Mouse (Mus musculus): ENCODE results near the gene Csnk1d.
A peak's percentile ranks its signal among the peaks of the same experiment; 100 is the strongest.

Gene Csnk1d

DNA sequence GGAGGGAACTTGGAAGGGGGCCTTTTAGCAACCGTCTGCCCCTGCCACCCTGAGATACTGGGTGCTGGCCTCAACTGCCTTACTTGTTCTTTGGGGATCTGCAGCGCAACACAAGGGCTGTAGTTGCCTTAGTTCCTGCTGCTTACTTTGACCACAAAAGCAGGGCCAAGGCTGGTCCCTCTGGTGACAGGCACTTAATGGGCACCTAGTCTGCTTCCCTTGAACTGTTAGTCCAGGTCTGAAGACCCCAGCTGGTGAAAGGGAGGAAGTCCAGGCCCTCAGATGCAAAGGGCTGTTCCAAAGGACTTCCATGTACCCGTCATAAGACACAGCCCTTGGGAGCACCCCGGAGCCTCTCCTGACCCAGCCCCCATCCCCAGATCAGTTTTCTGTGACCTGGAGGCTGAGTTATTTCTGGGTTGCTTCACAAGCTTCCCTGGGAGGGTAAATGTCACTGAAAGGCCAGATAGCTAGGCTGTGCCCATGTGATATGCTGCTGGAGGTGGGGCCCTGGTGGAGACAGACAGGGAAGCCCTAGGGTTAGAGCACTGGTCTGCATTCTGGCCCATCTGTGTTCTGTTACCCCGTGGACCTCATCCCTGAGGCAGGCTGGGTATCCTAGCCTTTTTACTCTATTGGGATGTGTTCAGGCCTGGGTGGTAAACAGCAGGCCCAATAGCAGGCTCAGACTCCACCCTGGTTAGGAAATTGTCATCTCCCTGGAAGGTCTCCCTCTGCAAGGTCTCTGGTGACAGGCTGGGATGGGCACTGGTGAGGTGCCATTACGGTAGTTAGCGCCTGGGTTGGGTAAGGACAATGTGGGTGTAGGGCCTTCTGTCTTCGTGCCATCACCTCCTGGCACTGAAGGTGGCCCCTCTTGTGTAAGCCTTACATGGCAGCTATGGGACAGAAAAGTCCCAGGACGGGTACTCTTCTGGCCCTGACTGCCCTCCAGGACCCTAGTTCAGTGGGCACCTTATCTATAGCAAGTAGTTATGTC lies 39.1 kb downstream of the Csnk1d start:
- no peak for DNase-seq

DNA sequence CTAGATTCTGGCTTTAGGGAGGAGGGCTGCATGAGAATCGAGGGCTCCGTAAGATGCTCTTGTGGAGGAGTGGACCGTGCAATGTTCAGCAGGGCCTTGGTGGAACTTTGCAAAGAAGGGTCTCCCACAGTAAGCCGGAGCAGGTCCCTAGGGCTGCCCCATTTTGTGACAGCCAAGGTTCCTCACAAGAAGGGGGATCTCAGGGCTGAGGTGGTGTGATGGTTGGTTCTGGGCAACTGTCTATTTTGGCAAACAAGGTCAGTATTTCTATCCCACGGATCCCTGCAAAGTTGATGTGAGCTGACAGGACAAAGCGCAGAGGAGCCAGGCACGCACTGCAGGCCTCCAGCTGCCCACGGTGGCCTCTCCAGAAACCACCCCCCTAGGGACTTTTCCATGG lies 39.9 kb downstream of the Csnk1d start:
- DNase-seq: peak; percentile 36

DNA sequence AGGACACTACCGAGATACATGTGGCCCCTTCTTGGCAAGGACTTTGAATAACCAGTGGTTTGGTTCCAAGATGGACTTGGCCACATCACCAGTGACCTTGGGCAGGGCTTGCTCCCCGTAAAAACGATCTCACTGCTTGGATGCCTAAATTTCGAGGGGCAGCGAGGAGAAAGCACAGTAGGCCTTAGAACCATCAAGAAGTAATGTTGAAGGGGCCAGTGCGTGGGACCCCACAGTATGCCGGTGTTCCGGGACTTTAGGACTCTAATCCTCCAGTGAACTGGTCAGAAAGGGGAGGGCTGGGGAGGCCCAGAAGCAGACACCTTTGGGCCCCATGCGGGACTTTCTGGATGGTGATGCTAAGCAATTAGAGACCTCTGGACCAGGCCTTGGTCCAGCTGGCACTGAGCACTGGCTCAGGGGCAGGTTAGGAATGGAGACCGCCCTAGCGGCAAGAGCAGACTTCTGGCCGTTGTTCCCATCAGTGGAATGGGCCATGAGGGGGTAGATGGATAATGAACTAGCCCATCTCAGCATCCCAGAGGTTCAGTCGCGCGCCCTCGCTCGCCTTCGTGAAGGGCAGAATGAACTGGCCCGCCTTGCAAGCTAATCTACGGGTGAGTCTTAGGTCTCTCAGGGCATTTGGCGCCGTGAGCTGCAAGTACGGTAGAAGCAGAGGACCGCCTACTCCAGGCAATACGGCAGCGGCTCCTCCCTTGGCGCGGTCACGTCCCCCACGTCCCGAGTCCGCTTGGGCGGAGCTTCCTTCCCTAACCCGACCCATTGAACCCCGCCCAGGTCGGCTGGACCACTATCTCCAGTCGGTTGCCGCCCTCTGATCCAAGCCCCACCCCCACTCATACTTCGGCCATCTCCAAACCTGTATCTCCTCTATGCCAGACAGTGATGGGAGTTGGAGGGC lies 40.6 kb downstream of the Csnk1d start:
- DNase-seq: peak; percentile 90

DNA sequence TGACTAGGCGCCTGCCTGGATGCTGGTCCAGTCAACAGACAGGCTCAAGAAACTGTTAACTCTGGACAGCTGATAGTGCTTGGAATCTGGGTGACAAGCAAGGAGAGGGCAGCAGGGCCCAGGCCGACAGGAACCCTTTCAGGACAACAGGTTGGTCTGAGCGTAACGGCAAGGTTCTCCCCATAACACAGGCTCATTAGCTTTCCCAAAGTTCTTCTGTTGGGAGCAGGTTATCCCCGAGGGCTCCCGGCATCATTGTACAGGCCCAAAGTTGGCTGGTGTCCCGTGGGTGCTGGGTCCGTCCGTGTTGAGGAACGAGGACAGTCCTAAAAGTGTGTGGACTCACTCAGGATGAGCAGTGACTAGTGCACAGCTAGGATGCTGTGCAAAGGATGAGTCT lies 41.3 kb downstream of the Csnk1d start:
- no peak for DNase-seq

DNA sequence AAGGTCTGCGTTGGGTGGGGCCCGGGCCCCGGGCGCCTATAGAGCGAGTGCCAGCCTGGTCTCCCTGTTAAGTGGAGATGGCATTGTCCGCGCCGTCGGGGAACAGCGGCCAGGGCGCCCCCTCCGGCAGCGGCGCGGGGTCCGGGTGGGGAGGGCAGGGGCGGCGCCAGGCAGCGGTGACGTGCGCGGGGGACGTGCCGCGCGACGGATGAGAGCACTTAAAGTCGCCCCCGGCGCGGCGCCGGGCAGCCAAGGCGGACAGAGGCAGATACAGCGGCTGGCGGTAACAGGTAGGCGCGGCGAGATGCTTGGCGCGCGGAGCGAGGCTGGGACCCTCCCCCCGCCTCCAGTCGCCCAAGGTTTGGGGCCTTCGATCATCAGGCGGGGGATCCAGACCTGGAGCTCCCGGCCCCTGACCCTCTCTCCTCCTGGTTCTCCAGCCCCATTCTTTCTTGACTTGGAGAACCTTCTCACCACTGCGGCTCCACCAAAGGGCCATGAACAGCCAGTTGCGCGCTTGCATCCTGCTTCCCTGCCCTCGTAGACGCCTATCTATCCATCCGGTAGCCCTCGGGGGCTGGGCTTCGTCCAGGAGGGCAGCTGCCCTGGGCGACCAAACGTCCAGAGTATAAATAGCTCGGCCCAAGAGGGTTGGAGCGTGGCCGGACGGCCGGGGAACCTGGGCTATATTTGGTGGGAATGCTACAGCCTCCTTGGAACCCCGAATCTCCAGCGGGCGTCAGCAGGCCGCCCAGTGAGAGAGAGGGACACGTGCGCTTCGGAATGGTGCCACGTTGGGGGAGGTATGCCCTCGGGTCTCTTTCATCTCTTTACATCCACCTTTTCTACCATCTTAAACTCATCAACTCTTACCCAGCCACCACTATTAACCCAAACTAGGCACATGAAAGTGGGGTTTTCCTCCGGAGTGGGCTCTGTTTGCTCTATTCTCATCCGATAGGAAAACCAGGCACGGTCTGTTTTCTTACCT lies 42.0 kb downstream of the Csnk1d start:
- DNase-seq: no peak

DNA sequence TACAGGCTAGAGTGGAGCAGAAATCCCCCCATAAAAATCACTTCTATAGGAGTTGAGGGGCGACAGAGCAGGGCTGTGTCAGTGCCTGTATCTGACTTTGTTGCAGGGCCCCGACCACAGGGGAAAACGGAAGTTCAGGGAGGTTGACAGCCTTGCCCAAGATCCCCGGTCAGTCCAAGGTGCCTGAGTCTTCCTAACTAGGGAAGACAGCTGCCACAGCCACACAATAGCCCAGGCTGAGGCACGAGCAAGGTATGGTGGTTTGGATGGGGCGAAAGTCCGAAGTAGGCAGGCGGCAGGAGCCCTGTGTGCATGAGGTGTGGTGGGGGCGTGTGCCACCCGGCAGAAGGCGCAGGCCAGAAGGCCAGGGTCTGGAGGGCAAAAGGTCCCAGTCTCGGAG lies 42.8 kb downstream of the Csnk1d start, which contains the start of gene Slc16a3:
TSS of gene Slc16a3 (plus strand) at position 153 of the 400 bp plus-strand sequence.
- no peak for DNase-seq

DNA sequence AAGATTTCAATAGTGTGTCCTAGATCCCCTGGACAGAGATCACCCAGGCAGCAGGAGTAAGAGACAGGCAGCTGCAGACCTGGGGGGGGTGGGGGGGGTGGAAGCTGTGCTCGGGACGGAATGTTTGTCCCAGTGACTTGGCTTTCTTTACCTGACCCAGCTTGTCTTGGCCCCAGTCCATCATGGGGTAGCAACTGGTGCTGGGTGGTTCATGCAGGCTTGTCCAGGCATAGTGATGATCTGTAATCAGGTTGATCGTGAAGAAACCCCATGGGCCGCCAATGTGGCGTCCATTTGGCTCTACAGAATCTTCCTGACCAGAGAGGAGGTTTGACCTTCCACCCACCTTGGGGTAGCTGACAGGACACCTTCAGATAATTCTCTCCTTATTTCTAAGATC lies 45.2 kb downstream of the Csnk1d start:
- no peak for DNase-seq

DNA sequence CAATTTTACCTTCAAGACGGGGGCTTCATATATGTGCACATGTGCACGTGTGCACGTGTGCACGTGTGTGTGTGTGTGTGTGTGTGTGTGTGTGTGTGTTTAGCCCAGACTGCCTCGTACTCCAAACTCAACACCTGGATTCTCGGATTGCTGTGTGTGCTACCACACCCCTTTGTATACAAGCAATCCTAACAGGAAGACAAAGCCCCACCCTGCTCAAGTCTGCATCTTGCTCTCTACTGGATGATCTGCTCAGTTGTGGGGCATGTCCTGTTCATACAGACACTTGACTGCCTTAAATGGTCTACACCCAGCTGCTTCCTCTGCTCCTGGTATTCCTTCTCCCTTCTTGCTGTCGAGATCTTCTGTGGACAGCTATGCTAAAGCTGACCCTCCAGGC lies 45.9 kb downstream of the Csnk1d start:
- no peak for DNase-seq

DNA sequence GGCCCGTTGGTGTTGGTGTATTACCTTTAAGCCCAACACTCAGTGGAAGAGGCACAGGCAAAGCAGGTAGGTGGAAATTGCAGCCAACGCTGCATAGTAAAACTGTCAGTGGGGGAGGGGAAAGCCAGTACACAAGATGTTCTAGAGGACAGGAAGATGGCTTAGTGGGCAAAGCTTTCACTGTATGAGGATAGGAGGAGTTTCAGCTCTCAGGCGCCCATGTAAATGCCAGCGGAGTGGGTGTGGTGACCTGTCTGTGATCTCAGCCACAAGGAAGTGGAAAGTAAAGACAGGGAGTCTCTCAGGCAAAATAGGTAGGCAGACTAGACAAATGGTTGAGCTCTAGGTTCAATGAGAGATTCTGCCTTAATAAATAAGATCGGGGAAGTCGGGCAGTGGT lies 50.2 kb downstream of the Csnk1d start:
- DNase-seq: no peak

DNA sequence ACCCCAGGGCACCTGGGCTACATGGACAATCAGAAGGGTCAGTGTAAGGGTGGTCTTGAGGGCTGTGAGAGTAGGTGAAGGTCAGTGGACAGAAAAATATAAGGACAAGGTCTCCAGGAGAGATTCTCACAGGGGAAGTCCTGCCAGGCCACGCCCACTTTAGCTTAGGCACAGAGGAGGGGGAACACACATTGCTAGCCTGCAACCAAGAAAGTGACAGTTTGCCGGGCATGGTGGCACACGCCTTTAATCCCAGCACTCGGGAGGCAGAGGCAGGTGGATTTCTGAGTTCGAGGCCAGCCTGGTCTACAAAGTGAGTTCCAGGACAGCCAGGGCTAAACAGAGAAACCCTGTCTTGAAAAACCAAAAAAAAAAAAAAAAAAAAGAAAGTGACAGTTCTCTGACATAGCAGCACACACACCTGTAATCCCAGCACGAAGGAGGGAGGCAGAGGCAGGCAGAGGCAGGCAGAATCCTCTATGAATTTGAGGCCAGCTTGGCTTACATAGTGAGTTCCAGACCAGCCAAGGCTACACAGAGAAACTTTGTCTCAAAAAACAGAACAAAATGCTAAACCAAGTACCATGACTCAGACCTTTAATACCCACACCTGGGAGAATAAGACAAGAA lies 51.3 kb downstream of the Csnk1d start:
- no peak for DNase-seq

DNA sequence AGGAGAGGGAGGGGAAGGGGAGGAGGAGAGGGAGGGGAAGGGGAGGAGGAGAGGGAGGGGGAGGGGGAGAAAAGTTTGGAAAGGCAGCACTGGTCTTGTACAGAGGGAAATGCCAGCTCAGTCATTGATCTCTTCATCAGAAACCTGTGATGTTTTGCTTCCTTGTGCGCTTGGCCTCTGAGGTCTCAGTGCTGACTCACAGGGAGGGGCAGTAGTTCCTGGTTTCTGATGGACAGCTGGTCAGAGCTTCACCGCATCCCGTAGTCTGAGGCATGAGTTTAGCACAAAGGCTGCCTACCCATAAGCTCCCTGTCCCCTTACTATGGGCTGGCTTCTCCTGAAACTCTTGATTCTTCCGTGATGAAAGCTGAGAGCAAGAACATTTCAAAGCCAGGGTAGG lies 52.3 kb downstream of the Csnk1d start:
- DNase-seq: no peak

DNA sequence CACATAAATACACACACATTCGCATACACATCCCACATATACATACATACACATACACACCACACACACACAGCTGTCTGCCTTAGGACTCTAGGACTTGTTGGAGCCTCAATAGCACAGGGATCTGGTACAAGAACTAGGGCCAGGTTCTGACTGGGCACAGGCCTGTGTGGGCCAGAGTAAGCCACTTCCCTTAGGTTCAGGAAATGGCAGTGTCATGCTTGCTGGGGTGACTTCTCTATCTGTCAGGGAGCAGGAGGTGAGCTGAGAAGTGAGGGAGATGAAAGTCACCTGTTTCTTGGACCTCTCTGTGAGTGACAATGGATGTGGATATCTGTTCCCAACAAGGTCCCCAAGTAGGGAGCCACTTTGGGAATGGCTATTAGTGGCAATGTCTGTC lies 53.2 kb downstream of the Csnk1d start:
- no peak for DNase-seq

DNA sequence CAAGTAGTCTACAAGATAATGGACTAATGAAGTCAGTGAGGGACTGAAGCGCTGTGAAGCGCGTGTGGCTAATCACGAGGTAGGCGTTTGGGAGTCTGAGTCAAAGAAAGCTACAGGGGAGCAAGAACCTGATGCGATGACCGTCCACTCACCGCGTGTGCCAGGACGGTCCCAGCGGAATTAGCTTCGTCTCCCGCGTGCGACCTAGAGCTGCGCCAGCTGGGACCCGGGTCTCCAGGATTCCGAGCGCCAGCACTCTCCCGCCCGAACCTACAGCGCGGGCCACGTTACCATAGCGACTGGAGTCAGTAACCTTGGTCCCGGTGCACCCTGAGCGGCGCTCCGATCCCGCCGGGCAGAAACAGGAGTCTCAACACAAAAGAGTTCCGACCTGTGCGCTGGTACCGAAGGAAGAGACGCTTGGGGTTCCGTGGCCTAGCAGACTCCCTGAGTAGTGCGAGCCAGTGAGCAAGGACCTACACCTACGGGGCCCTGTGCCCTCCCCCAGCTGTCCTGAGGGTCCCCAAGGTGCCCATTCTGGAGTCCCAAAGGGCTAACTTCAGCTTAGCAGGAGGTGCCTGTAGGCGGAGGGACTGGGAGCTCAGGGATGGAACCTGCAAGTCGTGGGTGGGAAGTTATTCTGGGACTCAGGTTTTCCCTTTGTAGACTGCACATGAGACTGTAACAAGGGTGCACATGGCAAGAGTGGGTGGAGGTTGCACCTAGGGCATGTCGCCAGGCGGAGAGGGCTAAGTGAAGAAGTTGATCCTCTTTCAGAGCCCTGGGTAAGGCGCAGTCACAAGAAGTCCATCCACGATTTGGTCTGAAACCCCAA lies 58.3 kb downstream of the Csnk1d start, which contains the start of gene Ccdc57:
TSS of gene Ccdc57 (minus strand) at position 309 of the 835 bp plus-strand sequence.
- DNase-seq: peak; percentile 92

DNA sequence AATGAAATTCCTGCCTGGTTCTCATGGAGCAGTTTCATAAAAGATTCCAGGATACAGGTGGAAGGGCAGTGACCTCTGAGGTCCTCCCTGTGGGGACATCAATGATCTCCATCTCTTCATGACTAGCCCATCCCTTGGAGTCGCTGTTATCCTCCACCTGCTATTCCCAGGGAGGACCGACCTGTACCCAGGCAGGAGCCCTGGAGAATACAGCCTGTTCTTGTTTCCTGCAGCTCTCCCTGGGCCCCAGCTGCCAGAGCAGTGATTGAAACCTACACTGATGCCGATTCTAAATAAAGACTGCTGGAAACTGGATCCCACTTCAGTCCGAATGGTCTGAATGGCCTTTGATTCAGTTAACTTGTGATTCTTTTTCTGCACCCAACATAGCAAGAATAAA lies 59.7 kb downstream of the Csnk1d start:
- no peak for DNase-seq

DNA sequence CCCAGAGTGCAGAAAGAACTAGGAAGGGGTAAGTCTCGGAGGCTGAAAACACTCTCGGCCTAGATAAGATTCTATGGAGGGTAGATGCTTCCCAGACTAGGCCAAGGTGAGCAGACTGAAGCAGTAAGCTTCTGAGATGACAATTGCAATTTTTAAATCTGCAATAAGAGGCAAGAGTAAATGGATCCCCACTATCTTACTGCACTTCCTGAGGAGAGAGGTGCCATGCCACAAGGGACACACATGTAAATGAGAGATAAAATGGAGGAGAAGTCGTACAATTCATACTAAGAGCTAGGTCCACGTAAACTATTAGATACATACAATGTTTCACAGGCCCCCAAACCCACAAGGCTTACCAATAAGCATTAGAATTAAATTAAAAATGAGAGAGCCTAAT lies 62.7 kb downstream of the Csnk1d start:
- no peak for DNase-seq

DNA sequence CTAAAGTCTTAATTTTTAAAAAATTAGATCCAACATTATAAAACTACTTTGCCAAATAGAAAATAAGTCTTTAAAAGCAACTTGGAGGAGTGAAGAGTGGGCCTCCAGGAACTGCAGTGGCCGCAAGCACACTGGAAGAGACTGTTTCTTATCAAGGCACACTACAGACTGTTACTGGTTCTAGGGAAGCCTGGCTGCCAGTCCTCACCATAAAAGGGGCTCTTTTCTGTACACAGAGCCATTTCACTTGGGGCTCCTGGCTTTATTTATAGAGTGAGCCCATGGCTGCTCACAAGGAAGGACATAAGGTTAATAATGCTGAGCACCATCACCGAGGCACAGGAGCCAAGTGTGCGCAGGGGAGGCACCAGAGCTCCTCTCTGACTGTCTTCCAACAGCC lies 68.6 kb downstream of the Csnk1d start:
- no peak for DNase-seq

DNA sequence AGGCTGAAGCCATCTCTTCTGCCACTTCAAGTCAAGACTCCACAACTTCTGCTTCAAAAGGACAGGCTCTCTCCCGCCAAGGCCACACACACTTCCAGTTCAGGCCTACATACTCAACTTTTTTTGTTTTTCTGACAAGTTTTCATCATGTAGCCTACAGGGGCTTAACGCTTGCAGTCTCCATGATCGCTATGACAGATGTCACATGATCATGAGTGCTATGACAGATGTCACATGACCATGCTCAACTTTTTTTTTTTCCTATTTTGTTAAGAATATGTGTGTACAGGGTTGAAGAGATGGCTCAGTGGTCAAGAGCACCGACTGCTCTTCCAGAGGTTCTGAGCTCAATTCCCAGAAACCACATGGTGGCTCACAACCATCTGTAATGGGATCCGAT lies 73.4 kb downstream of the Csnk1d start:
- DNase-seq: no peak

DNA sequence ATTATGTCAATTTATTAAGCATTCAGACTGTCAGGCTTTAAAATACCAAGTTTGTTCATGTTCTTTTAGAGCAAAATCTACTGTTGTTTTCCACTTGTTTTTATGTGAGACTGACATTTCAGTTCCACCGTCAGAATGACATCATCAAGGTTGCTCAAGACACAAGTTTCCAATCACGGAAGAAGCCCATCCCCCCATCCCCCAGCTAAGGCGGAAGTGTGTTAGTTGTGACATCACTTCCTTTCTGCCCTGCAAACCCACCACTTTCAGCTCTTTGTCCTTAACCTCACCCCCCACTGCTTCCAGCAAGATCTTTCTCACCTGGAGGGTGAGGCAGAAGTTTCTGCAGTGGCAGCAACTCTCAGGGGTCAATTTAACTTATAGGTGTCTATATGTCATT lies 74.7 kb downstream of the Csnk1d start:
- no peak for DNase-seq

DNA sequence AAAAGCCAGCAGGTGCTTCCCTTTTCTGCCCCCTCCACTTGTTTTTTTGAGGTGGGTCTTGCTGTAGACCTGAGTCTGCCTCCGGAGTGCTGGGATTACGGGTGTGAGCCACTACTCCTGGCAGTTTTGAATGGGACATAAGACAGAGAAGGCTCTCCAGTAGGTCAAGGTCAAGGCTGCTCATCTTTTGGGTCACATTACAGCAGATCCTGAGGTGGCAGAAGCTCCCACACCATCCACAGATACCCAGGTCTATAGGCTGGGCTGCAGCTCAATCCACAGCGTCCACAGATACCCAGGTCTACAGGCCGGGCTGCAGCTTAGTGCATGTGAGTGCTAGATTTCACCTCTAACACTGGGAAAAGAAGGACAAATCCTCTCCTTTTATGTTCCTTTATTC lies 77.3 kb downstream of the Csnk1d start:
- DNase-seq: no peak
